ENCODE assay signal across 8 mouse cellular contexts in genomic region chr1:134405509-134406413, GRCm38 (mm10). TPM values are rescaled to one million over a fixed set of nuclear protein-coding genes. Genes with fewer than 3 reads are reported as not detected.
DNase-seq lines count a peak whose midpoint lies in the region; ATAC-seq and TF ChIP-seq lines count a peak whose summit lies in the region.

TSS of gene Cyb5r1 (plus strand) at chr1:134405559.

- no peaks in the 10 kb centered on the region for H3K27me3 ChIP-seq in forebrain, embryonic 14.5 days (replicated peaks; ENCODE audit: control insufficient read depth, insufficient read depth, low read length)
- no peaks in the 10 kb centered on the region for H3K27me3 ChIP-seq in liver, postnatal 0 days (ENCODE audit: insufficient read depth, low read length)
- no peaks in the 10 kb centered on the region for H3K27me3 ChIP-seq in neural tube, embryonic 14.5 days (ENCODE audit: control insufficient read depth, insufficient read depth, low read length)

- H3K4me1 ChIP-seq in forebrain, embryonic 14.5 days (ENCODE audit: control insufficient read depth, insufficient read depth, low read length), result peaks cover 4% of the 10 kb centered on the region; the same call in 1 of the 2 replicates
- peaks cover 9% of the 10 kb centered on the region for H3K4me1 ChIP-seq in liver, postnatal 0 days (ENCODE audit: insufficient read depth)
- no peaks in the 10 kb centered on the region for H3K4me1 ChIP-seq in neural tube, embryonic 14.5 days (ENCODE audit: control insufficient read depth, insufficient read depth, low read length)

- peak; percentile 98 for DNase-seq in ES-CJ7 (ENCODE audit: low read depth, low spot score)
- DNase-seq in cerebellum, adult 11-12 months, result peak; percentile 69
- peak; percentile 82 for DNase-seq in forebrain, embryonic 14.5 days (ENCODE audit: low spot score)
- peak; percentile 86 to 87 for DNase-seq in heart, postnatal 10 days
- DNase-seq in large intestine, adult 2 months (ENCODE audit: low read depth, low spot score), result no peak
- DNase-seq in liver, postnatal 0 days, result peak; percentile 89
- peak; percentile 89 for DNase-seq in testis, postnatal 10 days (ENCODE audit: low spot score)

- no peak for TF ChIP-seq CTCF in liver, postnatal 0 days (IDR thresholded peaks at IDR 0.05; ENCODE audit: low read depth)

- H3K4me2 ChIP-seq in forebrain, embryonic 14.5 days (ENCODE audit: low read length), result peak within 1 kb of the TSS; percentile 73
- H3K4me2 ChIP-seq in liver, postnatal 0 days (ENCODE audit: low read depth, low read length), result peak within 1 kb of the TSS; percentile 90
- peak within 1 kb of the TSS; percentile 87 for H3K4me2 ChIP-seq in neural tube, embryonic 14.5 days (ENCODE audit: low read depth, low read length)

- H3K36me3 ChIP-seq in forebrain, embryonic 14.5 days (ENCODE audit: control insufficient read depth, insufficient read depth, low read length), result peaks cover 14% of the 10 kb centered on the region; the same call in 1 of the 2 replicates
- peaks cover 22% of the 10 kb centered on the region for H3K36me3 ChIP-seq in liver, postnatal 0 days (replicated peaks; ENCODE audit: insufficient read depth, low read length)
- no peaks in the 10 kb centered on the region; the same call in 1 of the 2 replicates for H3K36me3 ChIP-seq in neural tube, embryonic 14.5 days (ENCODE audit: control insufficient read depth, insufficient read depth, low read length)

- no peak within 1 kb of the TSS for H3K27ac ChIP-seq in forebrain, embryonic 14.5 days (ENCODE audit: low read depth, low read length)
- H3K27ac ChIP-seq in liver, postnatal 0 days (ENCODE audit: low read depth), result peak within 1 kb of the TSS; percentile 83
- no peak within 1 kb of the TSS for H3K27ac ChIP-seq in neural tube, embryonic 14.5 days (ENCODE audit: low read depth, low read length)

- peak within 1 kb of the TSS; percentile 79 for H3K9ac ChIP-seq in forebrain, embryonic 14.5 days (ENCODE audit: low read length)
- H3K9ac ChIP-seq in liver, postnatal 0 days (replicated peaks), result peak within 1 kb of the TSS; percentile 85
- peak within 1 kb of the TSS; percentile 72 for H3K9ac ChIP-seq in neural tube, embryonic 14.5 days (replicated peaks; ENCODE audit: low read depth, low read length)

- intact Hi-C loops in heart, postnatal 10 days (cut with DNase I), result no loop called here

- ATAC-seq in forebrain, embryonic 14.5 days, result peak; percentile 98
- peak; percentile 96 for ATAC-seq in liver, postnatal 0 days
- ATAC-seq in neural tube, embryonic 14.5 days (ENCODE audit: low read depth), result peak; percentile 97

- 1% methylated on average over 42 of the region's 43 CpGs for WGBS in forebrain, embryonic 14.5 days
- WGBS in large intestine, adult 2 months, result under 1% methylated on average over 43 of the region's 43 CpGs
- WGBS in liver, postnatal 0 days (ENCODE audit: insufficient replicate concordance), result under 1% methylated on average over 36 of the region's 43 CpGs
- WGBS in neural tube, embryonic 14.5 days, result under 1% methylated on average over 41 of the region's 43 CpGs

- H3K4me3 ChIP-seq in forebrain, embryonic 14.5 days (ENCODE audit: low read depth, low read length), result peak within 1 kb of the TSS; percentile 72
- H3K4me3 ChIP-seq in liver, postnatal 0 days (ENCODE audit: low read depth, low read length), result peak within 1 kb of the TSS; percentile 90
- peak within 1 kb of the TSS; percentile 64 for H3K4me3 ChIP-seq in neural tube, embryonic 14.5 days (ENCODE audit: low read depth, low read length)

- no peak for TF ChIP-seq EP300 in liver, postnatal 0 days (IDR thresholded peaks at IDR 0.05; ENCODE audit: low read depth)

- no peaks in the 10 kb centered on the region for H3K9me3 ChIP-seq in forebrain, embryonic 14.5 days (replicated peaks; ENCODE audit: control insufficient read depth, low read length)
- H3K9me3 ChIP-seq in liver, postnatal 0 days (ENCODE audit: low read length), result no peaks in the 10 kb centered on the region
- H3K9me3 ChIP-seq in neural tube, embryonic 14.5 days (ENCODE audit: control insufficient read depth, low read length), result no peaks in the 10 kb centered on the region

RNA-seq across cellular contexts. Expression of gene Cyb5r1, which starts in this region (rescaled TPM):
- polyA plus RNA-seq in forebrain, embryonic 14.5 days (2014; fragmentation: Nextera tagmentation; extraction: Ambion mirVana), result 9.8 and 12.3 TPM in 2 replicates
- 10 to 100 TPM; 31.0 to 33.4 TPM for total RNA-seq in heart, postnatal 10 days (2021)
- 28.7 and 37.4 TPM in 2 replicates for polyA plus RNA-seq in large intestine, adult 2 months (2012; rRNA removed)
- polyA plus RNA-seq in liver, postnatal 0 days (2015; fragmentation: Nextera tagmentation; extraction: Ambion mirVana), result 7.7 and 8.2 TPM in 2 replicates
- 16.2 and 19.2 TPM in 2 replicates for polyA plus RNA-seq in neural tube, embryonic 14.5 days (2014; fragmentation: Nextera tagmentation; extraction: Ambion mirVana)
